Mouse (Mus musculus): ENCODE data around the gene Itpripl1.

GRCm38 (mm10) chr2:127145699-127146098 lies 2.5 kb upstream of the Itpripl1 start:
- TF ChIP-seq CTCF (IDR thresholded peaks at IDR 0.05) (no peak), POLR2A (IDR thresholded peaks at IDR 0.05; ENCODE audit: insufficient read depth, low read depth, low read length) (no peak)
